Mouse (Mus musculus): ENCODE measurements around the gene Pfkfb4.

- TF ChIP-seq CTCF (IDR thresholded peaks at IDR 0.05; ENCODE audit: borderline replicate concordance, extremely low read depth, insufficient read depth, insufficient read length) (no peak), POLR2A (IDR thresholded peaks at IDR 0.05; ENCODE audit: borderline replicate concordance, extremely low read depth, insufficient read depth, insufficient read length, poor library complexity, severe bottlenecking) (peak; percentile 51; the same call in 1 of the 2 replicates)
Observed at GRCm38 (mm10) chr9:108991428-108992084, at the start of gene Pfkfb4.

All from brain, embryonic 14.5 days (tissue).